Mouse (Mus musculus) stomach, embryonic 16.5 days (tissue): ENCODE results near the gene Ero1l. TPM values are rescaled to one million over a fixed set of nuclear protein-coding genes. Genes with fewer than 3 reads are reported as not detected.

ENCODE experiments used
- ATAC-seq: fragments of 200-750 bp; cut with Nextera tagmentation; 2 replicates; pipeline ENCODE4 v1.8.0; 2017; ENCODE audit warnings: moderate number of reproducible peaks, moderate TSS enrichment; ENCODE audit not compliant: insufficient read depth, low FRiP score
- H3K27ac ChIP-seq: fragments of 300-500 bp; sonication (generic); 2 replicates; pipeline ENCODE4 v1.5.1; 2014; ENCODE audit warnings: low read length
- H3K27me3 ChIP-seq: fragments of 300-500 bp; sonication (generic); 2 replicates; pipeline ENCODE4 v1.6.1; 2014; ENCODE audit warnings: low read length, control low read depth, mixed read lengths; ENCODE audit not compliant: control insufficient read depth, insufficient read depth
- H3K36me3 ChIP-seq: fragments of 300-500 bp; sonication (generic); 2 replicates; pipeline ENCODE4 v1.6.1; 2014; ENCODE audit warnings: low read length; ENCODE audit not compliant: control insufficient read depth, insufficient read depth
- H3K4me1 ChIP-seq: fragments of 300-500 bp; sonication (generic); 2 replicates; pipeline ENCODE4 v1.6.1; 2014; ENCODE audit warnings: low read length, control low read depth, mixed read lengths; ENCODE audit not compliant: control insufficient read depth, insufficient read depth
- H3K4me2 ChIP-seq: fragments of 300-500 bp; sonication (generic); 2 replicates; pipeline ENCODE4 v1.6.1; 2014; ENCODE audit warnings: low read depth, low read length, mixed read lengths
- H3K4me3 ChIP-seq: fragments of 300-500 bp; sonication (generic); replicated peaks from 2 replicates; pipeline ENCODE4 v1.5.1; 2014; ENCODE audit warnings: mild to moderate bottlenecking, low read length
- H3K9ac ChIP-seq: fragments of 300-500 bp; sonication (generic); 2 replicates; pipeline ENCODE4 v1.6.1; 2014; ENCODE audit warnings: low read length
- H3K9me3 ChIP-seq: fragments of 300-500 bp; sonication (generic); replicated peaks from 2 replicates; pipeline ENCODE4 v1.6.1; 2016; ENCODE audit warnings: low read length, control low read depth; ENCODE audit not compliant: control insufficient read depth
- WGBS: fragments of 180-500 bp; shearing (Covaris S2); extraction: QIAGEN DNeasy Blood & Tissue Kit; methylation state at CpG from one replicate; pipeline ENCODE4 v1.1.7; 2014; 5-methylcytosine and 5-hydroxymethylcytosine counted together
- polyA plus RNA-seq: library from polyadenylated mRNA; unstranded; fragments of >200 nt; fragmentation: Nextera tagmentation; extraction: Ambion mirVana; gene quantifications from 2 replicates; pipeline ENCODE4 v1.2.1, GENCODE M21; 2015

Gene Ero1l
- polyA plus RNA-seq, 1 experiment from 2014 or later: 51.9 TPM

GRCm38 (mm10) chr14:45251548-45252076 lies 67.0 kb downstream of the Ero1l start:
- ATAC-seq: no peak
- 85% methylated on average over 4 of the region's 4 CpGs for WGBS
- H3K27me3 ChIP-seq: no peaks in the 10 kb centered on the region
- H3K27ac ChIP-seq: no peak overlapping the region
- H3K9me3 ChIP-seq: no peaks in the 10 kb centered on the region
- no peak overlapping the region for H3K4me2 ChIP-seq
- H3K4me1 ChIP-seq: no peaks in the 10 kb centered on the region
- no peaks in the 10 kb centered on the region for H3K36me3 ChIP-seq
- H3K9ac ChIP-seq: no peak overlapping the region
- H3K4me3 ChIP-seq: no peak overlapping the region

GRCm38 (mm10) chr14:45241613-45242012 lies 77.0 kb downstream of the Ero1l start:
- Histone ChIP-seq H3K4me1 (no peaks in the 10 kb centered on the region), H3K9me3 (no peaks in the 10 kb centered on the region), H3K4me3 (no peak overlapping the region), H3K36me3 (no peaks in the 10 kb centered on the region), H3K4me2 (no peak overlapping the region), H3K27me3 (no peaks in the 10 kb centered on the region), H3K27ac (no peak overlapping the region), H3K9ac (no peak overlapping the region)
- WGBS: 60% methylated on average over 1 of the region's 1 CpGs
- ATAC-seq: no peak

- H3K4me1 ChIP-seq: no peaks in the 10 kb centered on the region
- no peaks in the 10 kb centered on the region for H3K36me3 ChIP-seq
- H3K27ac ChIP-seq: no peak overlapping the region
- no peaks in the 10 kb centered on the region for H3K9me3 ChIP-seq
- H3K9ac ChIP-seq: no peak overlapping the region
- no peaks in the 10 kb centered on the region for H3K27me3 ChIP-seq
- no peak for ATAC-seq
- H3K4me3 ChIP-seq: no peak overlapping the region
- 78% methylated on average over 2 of the region's 2 CpGs for WGBS
- H3K4me2 ChIP-seq: no peak overlapping the region
Measured at GRCm38 (mm10) chr14:45239042-45239441, 79.5 kb downstream of the Ero1l start.

Other genes starting within 250 kb of the Ero1l start
- gene Gpr137c, start 99.1 kb downstream of the Ero1l start, polyA plus RNA-seq: 1.5 and 1.6 TPM in 2 replicates
- 11.5 and 12.0 TPM in 2 replicates for gene Txndc16, start 98.4 kb downstream of the Ero1l start, polyA plus RNA-seq
- 128 and 138 TPM in 2 replicates for gene Psmc6, start 11.0 kb upstream of the Ero1l start, polyA plus RNA-seq
- 39.3 and 46.1 TPM in 2 replicates for gene Styx, start 32.3 kb upstream of the Ero1l start, polyA plus RNA-seq
- 45.5 and 55.1 TPM in 2 replicates for gene Gnpnat1, start 86.1 kb upstream of the Ero1l start, polyA plus RNA-seq
- gene Fermt2, start 211.3 kb upstream of the Ero1l start, polyA plus RNA-seq: 213 and 235 TPM in 2 replicates